Mouse (Mus musculus) liver, embryonic 16.5 days (tissue): ENCODE data around the gene Ankrd11. TPM values are rescaled to one million over a fixed set of nuclear protein-coding genes. Genes with fewer than 3 reads are reported as not detected.
A peak's percentile ranks its signal among the peaks of the same experiment; 100 is the strongest.

Experiments used
- ATAC-seq: fragments of 200-750 bp; cut with Nextera tagmentation; 2 replicates; pipeline ENCODE4 v1.8.0; 2017; ENCODE audit warnings: low read depth, mild to moderate bottlenecking, moderate number of reproducible peaks, moderate library complexity
- H3K27ac ChIP-seq: fragments of 300-500 bp; sonication (generic); 2 replicates; pipeline ENCODE4 v1.5.1; 2014; ENCODE audit warnings: mild to moderate bottlenecking, low read length
- H3K27me3 ChIP-seq: fragments of 300-500 bp; sonication (generic); 2 replicates; pipeline ENCODE4 v1.6.1; 2014; ENCODE audit warnings: low read depth, low read length, mixed read lengths; ENCODE audit not compliant: control insufficient read depth, insufficient read depth
- H3K36me3 ChIP-seq: fragments of 300-500 bp; sonication (generic); 2 replicates; pipeline ENCODE4 v1.6.1; 2014; ENCODE audit warnings: mild to moderate bottlenecking; ENCODE audit not compliant: control insufficient read depth, insufficient read depth
- H3K4me1 ChIP-seq: fragments of 300-500 bp; sonication (generic); 2 replicates; pipeline ENCODE4 v1.6.1; 2014; ENCODE audit warnings: low read depth, low read length, mixed read lengths; ENCODE audit not compliant: control insufficient read depth
- H3K4me2 ChIP-seq: fragments of 300-500 bp; sonication (generic); 2 replicates; pipeline ENCODE4 v1.6.1; 2014; ENCODE audit warnings: low read depth, low read length, mixed read lengths
- H3K4me3 ChIP-seq: fragments of 300-500 bp; sonication (generic); 2 replicates; pipeline ENCODE4 v1.5.1; 2014; ENCODE audit warnings: low read depth, mild to moderate bottlenecking, low read length
- H3K9ac ChIP-seq: fragments of 300-500 bp; sonication (generic); 2 replicates; pipeline ENCODE4 v1.6.1; 2014; ENCODE audit warnings: low read depth, low read length
- H3K9me3 ChIP-seq: fragments of 300-500 bp; sonication (generic); replicated peaks from 2 replicates; pipeline ENCODE4 v1.6.1; 2016; ENCODE audit warnings: low read length; ENCODE audit not compliant: control insufficient read depth
- WGBS: fragments of 180-500 bp; shearing (Covaris S2); extraction: QIAGEN DNeasy Blood & Tissue Kit; methylation state at CpG from one replicate; pipeline ENCODE4 v1.1.7; 2014; ENCODE audit not compliant: insufficient replicate concordance; 5-methylcytosine and 5-hydroxymethylcytosine counted together
- polyA plus RNA-seq: library from polyadenylated mRNA; unstranded; fragments of >200 nt; fragmentation: Nextera tagmentation; extraction: Ambion mirVana; gene quantifications from 2 replicates; pipeline ENCODE4 v1.2.1, GENCODE M21; 2015

Gene Ankrd11
- polyA plus RNA-seq, 1 experiment from 2014 or later: 8.6 TPM

DNA sequence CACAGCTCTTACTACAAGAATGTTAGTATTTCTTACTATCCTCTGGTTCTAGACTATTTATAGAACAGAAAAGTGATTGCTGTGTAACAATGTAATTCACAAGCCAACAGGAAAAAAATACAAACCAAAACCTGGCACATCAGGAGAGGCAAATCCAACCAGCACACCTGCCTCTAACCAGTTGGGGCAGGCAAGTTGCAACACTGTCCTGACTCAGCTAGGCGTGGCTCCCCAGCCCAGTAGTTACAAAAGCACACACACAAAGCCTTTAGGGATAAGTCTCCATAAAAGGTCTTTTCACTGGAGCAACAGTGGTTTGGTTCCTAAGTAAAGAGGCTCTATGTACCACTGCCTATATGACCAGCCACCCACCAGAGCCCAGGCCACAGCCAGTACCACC lies 20.8 kb downstream of the Ankrd11 start:
- Histone ChIP-seq H3K4me3 (no peak overlapping the region), H3K36me3 (no peaks in the 10 kb centered on the region), H3K9ac (no peak overlapping the region), H3K27ac (0 out of 2 replicates have a peak overlapping the region, but pooled peaks have one; percentile 8), H3K4me1 (peaks cover 38% of the 10 kb centered on the region), H3K27me3 (no peaks in the 10 kb centered on the region), H3K4me2 (no peak overlapping the region), H3K9me3 (no peaks in the 10 kb centered on the region)
- peak; percentile 70 for ATAC-seq
- WGBS: 56% methylated on average over 1 of the region's 1 CpGs

DNA sequence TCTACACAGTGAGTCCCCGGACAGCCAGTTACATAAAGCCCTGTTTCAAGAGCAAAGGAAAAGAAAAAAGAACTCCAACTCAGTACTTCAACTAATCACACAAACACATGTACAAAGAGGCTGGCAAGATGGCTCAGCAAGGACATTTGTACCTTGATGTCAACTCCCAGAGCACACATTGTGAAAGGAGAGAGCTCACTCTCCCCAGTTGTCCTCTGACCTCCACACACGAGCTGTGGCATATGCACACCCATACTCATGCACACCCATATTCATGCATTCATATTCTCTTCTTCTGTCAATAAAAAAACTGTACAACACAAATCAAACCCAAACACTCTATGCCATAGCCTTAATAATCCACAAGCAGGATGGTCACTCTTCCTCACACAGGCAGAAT lies 21.2 kb downstream of the Ankrd11 start:
- Histone ChIP-seq H3K27ac (peak overlapping the region; percentile 4; the same call in 1 of the 2 replicates), H3K4me3 (no peak overlapping the region), H3K4me2 (no peak overlapping the region), H3K36me3 (no peaks in the 10 kb centered on the region), H3K9ac (no peak overlapping the region), H3K27me3 (no peaks in the 10 kb centered on the region), H3K9me3 (no peaks in the 10 kb centered on the region), H3K4me1 (peaks cover 34% of the 10 kb centered on the region)
- peak; percentile 53 for ATAC-seq
- WGBS: 65% methylated on average over 2 of the region's 2 CpGs

DNA sequence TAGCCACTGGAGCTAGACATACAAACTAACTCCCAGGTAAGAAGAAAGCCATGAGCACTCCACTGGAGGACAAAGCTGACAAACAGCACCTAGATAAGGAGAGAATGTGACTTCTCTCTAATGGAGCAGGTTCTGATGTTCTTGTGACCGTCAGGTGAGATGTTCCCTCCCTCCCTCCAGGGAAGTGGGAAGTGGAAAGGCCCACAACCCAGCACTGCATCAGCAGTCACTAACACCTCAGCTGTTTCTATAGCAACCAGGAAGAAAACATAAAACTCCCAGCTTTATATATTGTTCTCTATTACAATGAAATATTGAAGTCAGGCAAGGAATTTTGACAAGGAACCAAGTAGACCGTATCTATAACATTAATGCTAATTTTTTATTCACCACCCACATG lies 22.0 kb downstream of the Ankrd11 start:
- Histone ChIP-seq H3K27ac (no peak overlapping the region), H3K9me3 (no peaks in the 10 kb centered on the region), H3K4me1 (peaks cover 30% of the 10 kb centered on the region), H3K36me3 (no peaks in the 10 kb centered on the region), H3K27me3 (no peaks in the 10 kb centered on the region), H3K9ac (no peak overlapping the region), H3K4me2 (no peak overlapping the region), H3K4me3 (no peak overlapping the region)
- 68% methylated on average over 2 of the region's 2 CpGs for whole genome bisulfite sequencing
- no peak for ATAC-seq

DNA sequence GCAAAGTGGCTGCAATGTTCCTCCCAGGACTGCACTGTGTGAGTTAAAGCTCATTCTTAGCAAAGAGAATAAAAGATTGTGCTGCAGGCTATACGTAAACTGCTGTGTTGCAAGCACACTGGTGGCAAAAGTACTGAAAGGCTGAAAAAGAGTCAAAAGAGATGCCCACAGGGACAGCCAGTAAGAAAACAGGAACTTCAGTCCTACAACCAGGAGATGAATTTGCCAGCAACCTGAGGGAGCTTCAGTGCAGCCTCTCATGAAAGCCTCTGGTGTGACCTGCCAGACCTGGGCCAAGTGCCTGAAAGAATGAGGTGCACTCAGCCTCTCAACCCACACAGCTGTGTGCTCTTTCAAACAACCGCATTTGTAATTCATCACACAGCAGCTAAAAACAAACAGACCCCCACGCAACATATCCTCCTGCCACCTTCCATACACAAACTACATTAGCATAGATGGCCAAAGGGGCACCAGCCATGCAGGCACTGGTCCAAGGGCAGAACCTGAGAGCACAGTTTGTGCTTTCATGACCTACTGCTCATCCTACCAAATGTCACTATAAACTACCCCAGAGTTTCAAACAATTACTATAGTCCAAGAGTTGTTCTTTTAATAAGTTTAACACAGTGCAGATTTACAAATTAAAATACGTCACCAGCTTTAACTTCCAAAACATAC lies 23.5 kb downstream of the Ankrd11 start:
- H3K27ac ChIP-seq: no peak overlapping the region; the same call in 1 of the 2 replicates
- no peaks in the 10 kb centered on the region for H3K27me3 ChIP-seq
- ATAC-seq: peak; percentile 37; the same call in 1 of the 2 replicates
- H3K4me1 ChIP-seq: peaks cover 30% of the 10 kb centered on the region
- no peak overlapping the region for H3K4me3 ChIP-seq
- 69% methylated on average over 4 of the region's 4 CpGs for WGBS
- H3K4me2 ChIP-seq: no peak overlapping the region
- H3K9ac ChIP-seq: no peak overlapping the region
- no peaks in the 10 kb centered on the region for H3K36me3 ChIP-seq
- H3K9me3 ChIP-seq: no peaks in the 10 kb centered on the region

DNA sequence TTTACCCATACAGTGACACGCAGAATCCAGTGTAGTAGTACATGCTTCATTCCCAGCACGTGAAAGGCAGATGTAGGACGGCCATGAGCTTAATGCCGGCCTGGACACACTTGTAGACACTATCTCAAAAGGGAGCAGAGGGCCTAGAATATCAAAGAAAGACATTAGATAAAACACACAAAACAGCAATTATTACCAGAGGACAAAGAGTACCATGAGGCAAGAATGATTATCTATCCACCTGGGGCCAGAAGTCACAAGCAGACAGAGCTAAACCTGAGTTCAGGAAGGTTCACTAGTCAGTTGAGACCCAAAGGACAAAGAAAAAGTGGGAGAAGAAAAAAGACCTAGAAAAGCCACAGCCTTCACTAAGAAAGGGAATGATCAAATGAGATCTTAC lies 24.9 kb downstream of the Ankrd11 start:
- no peaks in the 10 kb centered on the region for H3K36me3 ChIP-seq
- H3K4me1 ChIP-seq: peaks cover 27% of the 10 kb centered on the region
- no peak overlapping the region for H3K9ac ChIP-seq
- 83% methylated on average over 4 of the region's 4 CpGs for WGBS
- no peak for ATAC-seq
- H3K4me2 ChIP-seq: no peak overlapping the region
- H3K9me3 ChIP-seq: no peaks in the 10 kb centered on the region
- no peak overlapping the region for H3K27ac ChIP-seq
- H3K27me3 ChIP-seq: no peaks in the 10 kb centered on the region
- no peak overlapping the region for H3K4me3 ChIP-seq

DNA sequence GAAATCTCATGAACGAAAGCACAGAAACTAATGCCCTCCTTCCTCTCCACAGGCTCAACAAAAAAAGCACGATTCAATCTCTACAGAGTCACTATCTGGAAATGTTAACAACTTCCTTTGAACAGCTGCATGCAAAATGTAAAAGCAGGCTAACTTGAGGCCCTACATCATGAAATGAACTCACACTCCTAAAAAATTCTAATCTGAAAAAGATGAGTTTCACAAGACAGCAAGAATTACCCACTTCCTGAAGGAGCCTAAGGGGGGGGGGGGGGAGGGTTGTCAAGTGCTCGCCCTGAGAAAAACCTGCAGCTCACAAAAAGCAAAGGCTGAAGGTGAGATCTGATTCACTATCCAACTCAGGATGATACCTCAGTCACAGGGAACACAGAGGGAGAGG lies 27.0 kb downstream of the Ankrd11 start:
- Histone ChIP-seq H3K4me3 (no peak overlapping the region), H3K27me3 (no peaks in the 10 kb centered on the region), H3K9ac (no peak overlapping the region), H3K9me3 (no peaks in the 10 kb centered on the region), H3K36me3 (no peaks in the 10 kb centered on the region), H3K27ac (no peak overlapping the region), H3K4me1 (peaks cover 18% of the 10 kb centered on the region), H3K4me2 (no peak overlapping the region)
- 26% methylated on average over 3 of the region's 3 CpGs for WGBS
- ATAC-seq: no peak

DNA sequence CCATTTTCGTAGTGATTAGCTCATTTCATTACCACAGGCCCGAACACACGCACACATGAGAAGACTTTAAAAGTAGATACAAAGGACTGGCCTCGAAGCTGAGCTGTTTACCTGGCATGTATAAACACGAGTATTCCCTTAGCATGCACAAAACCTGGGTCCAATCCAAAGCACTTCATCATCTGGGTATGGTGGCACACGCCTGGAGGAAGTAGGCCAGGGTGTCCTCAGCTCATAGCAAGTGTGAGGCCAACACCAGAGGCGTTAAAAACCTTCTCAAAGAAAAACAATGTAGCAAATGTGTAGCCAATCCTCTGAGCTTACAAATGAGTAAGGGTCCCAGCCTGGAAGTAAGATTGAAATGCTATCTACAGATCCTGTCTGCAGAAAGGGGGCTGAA lies 27.6 kb downstream of the Ankrd11 start:
- Histone ChIP-seq H3K4me1 (peaks cover 17% of the 10 kb centered on the region), H3K27me3 (no peaks in the 10 kb centered on the region), H3K9me3 (no peaks in the 10 kb centered on the region), H3K9ac (no peak overlapping the region), H3K27ac (no peak overlapping the region), H3K36me3 (no peaks in the 10 kb centered on the region), H3K4me3 (no peak overlapping the region), H3K4me2 (no peak overlapping the region)
- 81% methylated on average over 7 of the region's 7 CpGs for WGBS
- no peak for ATAC-seq

DNA sequence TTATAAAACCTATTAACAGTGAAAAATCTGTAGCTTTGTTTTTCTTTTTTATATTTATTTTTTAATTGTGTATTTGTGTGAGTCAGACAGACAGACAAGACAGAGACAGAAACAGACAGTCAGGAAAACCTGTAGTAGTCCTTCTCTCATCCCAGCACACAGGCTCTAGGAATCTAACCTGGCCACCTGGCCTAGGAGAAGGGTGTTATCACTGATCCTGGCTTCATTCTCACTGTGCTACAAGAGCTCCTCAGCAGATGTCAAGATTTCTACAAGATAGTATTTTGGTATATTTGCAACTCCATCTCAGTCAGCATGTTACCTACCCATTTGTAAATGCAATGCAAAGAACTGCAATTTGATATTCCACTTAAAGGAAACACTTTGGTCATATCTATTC lies 30.8 kb downstream of the Ankrd11 start:
- H3K27me3 ChIP-seq: no peaks in the 10 kb centered on the region
- no peak overlapping the region for H3K27ac ChIP-seq
- no peak overlapping the region for H3K4me2 ChIP-seq
- H3K36me3 ChIP-seq: no peaks in the 10 kb centered on the region
- ATAC-seq: no peak
- no peak overlapping the region for H3K9ac ChIP-seq
- no peaks in the 10 kb centered on the region for H3K9me3 ChIP-seq
- peaks cover 6% of the 10 kb centered on the region for H3K4me1 ChIP-seq
- no peak overlapping the region for H3K4me3 ChIP-seq

DNA sequence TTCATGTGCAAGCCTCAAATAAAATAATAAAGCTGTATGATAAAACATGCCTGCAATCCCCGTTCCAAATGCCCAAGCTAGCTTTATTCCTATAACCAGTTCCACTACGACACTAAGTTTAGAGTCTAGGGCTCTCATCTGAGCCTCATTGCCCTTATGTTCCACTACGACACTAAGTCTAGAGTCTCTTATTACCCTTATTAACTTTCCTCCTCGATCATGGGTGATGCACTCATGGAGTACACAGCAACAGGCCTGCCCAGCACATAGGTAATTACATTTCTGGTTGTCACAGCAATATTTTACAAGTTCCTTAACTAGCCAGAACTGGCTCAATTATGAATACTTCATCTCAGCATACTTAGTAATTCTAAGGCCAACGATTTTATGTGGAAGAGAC lies 36.3 kb downstream of the Ankrd11 start:
- 70% methylated on average over 5 of the region's 5 CpGs for WGBS
- H3K4me1 ChIP-seq: peaks cover 10% of the 10 kb centered on the region

More for the DNA sequence above, 36.3 kb downstream of the Ankrd11 start:
- H3K4me2 ChIP-seq: no peak overlapping the region
- no peaks in the 10 kb centered on the region for H3K36me3 ChIP-seq
- no peak overlapping the region for H3K27ac ChIP-seq
- no peak overlapping the region for H3K4me3 ChIP-seq
- no peaks in the 10 kb centered on the region for H3K27me3 ChIP-seq
- ATAC-seq: no peak
- no peaks in the 10 kb centered on the region for H3K9me3 ChIP-seq
- no peak overlapping the region for H3K9ac ChIP-seq
